Mouse (Mus musculus): Measurements from ENCODE around the gene Phactr2. TPM values are rescaled to one million over a fixed set of nuclear protein-coding genes. Genes with fewer than 3 reads are reported as not detected.

Gene Phactr2
- polyA plus RNA-seq, 1 experiment from 2014 or later = 18.8 TPM

DNA sequence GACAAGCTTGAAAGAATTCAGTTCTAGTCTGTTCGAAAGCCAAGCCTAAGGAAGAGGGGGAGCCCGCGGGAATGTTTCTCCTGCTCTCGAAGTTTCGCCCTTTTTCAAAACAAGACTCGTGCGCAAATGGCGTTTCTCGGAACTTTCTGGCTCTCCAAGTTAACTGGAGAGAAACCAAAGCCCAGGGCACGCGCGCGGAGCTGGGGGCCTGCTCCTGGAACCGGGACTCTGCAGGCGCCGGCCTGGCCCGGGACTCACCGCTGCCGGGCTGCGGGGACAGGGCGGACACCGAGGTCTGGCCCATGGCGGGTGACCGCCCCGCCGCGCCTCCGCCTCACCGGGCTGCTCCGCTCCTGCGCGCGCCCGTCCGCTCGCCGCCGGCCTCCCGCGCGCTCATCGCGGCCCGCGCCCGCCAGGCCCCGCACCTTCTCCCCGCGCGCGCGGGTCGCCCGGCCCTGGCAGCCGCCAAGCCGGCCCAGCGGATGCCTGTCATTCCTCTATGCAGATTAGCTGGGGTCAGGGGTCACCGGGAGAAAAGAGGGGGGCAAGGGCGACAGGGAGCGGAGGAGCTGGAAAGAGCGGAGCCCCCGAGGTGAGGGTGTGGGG is 150.3 kb downstream of the Phactr2 start:
- Histone ChIP-seq H3K4me1 (ENCODE audit: control insufficient read depth, insufficient read depth, low read length) (peaks cover 3% of the 10 kb centered on the region; the same call in 1 of the 2 replicates), H3K36me3 (ENCODE audit: control insufficient read depth, insufficient read depth, low read length) (no peaks in the 10 kb centered on the region), H3K27me3 (ENCODE audit: control insufficient read depth, insufficient read depth, low read length) (no peaks in the 10 kb centered on the region), H3K9me3 (ENCODE audit: control insufficient read depth, low read length) (no peaks in the 10 kb centered on the region), H3K27ac (ENCODE audit: low read depth, low read length) (peak overlapping the region; percentile 80), H3K4me3 (ENCODE audit: low read depth, low read length) (peak overlapping the region; percentile 52), H3K4me2 (ENCODE audit: low read depth) (peak overlapping the region; percentile 58), H3K9ac (ENCODE audit: low read length) (peak overlapping the region; percentile 76)
- DNase-seq (ENCODE audit: low spot score) (peak; percentile 81), ATAC-seq (ENCODE audit: insufficient read depth, low FRiP score, low TSS enrichment) (peak; percentile 89)
- under 1% methylated on average over 48 of the region's 62 CpGs for WGBS

DNA sequence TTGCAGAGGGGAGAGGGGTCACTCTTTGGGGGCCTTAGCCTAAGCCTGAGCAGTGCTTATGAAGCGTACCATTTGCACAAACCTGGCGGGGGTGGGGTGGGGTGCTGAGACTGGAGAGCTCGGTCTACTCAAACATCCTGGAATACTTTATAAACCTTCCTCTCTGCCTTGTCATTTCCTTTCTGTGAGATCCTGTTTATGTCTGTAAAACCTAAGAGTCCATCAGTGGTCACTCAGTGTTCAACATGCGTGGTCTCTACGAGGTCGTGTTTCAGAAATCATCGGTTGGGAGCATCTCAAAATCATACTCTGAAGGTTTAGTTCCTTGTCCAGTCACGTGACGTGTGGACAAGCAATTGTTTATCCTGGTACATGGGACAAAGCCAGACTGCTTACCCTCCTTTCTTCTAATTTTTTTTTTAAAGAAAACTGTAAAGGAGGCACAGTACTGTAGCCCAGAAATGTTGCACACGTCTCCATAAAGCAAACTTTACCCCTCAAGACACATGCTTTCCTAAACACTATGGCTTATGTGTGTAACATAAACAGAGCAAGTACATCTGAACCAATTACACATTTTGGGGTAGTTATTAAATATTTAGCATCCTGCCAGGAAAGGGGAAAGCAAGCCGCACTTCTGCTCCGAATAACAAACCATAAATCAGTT is 150.9 kb downstream of the Phactr2 start:
- Histone ChIP-seq H3K4me3 (ENCODE audit: low read depth, low read length) (peak overlapping the region; percentile 52), H3K36me3 (ENCODE audit: control insufficient read depth, insufficient read depth, low read length) (no peaks in the 10 kb centered on the region), H3K9ac (ENCODE audit: low read length) (peak overlapping the region; percentile 76; the same call in 1 of the 2 replicates), H3K27me3 (ENCODE audit: control insufficient read depth, insufficient read depth, low read length) (no peaks in the 10 kb centered on the region), H3K4me1 (ENCODE audit: control insufficient read depth, insufficient read depth, low read length) (peaks cover 3% of the 10 kb centered on the region; the same call in 1 of the 2 replicates), H3K4me2 (ENCODE audit: low read depth) (peak overlapping the region; percentile 58), H3K27ac (ENCODE audit: low read depth, low read length) (peak overlapping the region; percentile 80; the same call in 1 of the 2 replicates), H3K9me3 (ENCODE audit: control insufficient read depth, low read length) (no peaks in the 10 kb centered on the region)
- DNase-seq (ENCODE audit: low spot score) = peak; percentile 32
- WGBS = 23% methylated on average over 12 of the region's 12 CpGs
- 0 out of 2 replicates have a peak, but pooled peaks have one; percentile 1 for ATAC-seq (ENCODE audit: insufficient read depth, low FRiP score, low TSS enrichment)

DNA sequence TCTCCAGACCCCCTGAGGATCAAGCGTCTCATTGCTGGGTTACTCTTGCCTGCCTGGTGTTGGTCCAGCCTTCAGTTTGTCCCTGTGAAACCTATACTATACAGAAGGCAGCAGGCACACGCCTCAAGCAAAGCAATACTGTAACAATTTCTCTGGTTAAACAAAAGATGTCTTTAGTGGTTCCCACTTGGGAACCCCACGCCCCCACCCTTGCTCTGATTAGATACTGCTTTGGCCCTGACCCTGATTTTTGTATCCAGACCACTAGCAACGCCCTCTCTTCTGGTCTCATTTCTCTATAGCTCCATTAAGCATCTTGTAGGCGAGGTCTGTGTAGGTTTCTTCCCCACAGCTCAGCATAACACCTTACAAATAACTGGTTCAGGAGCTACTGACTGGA is 159.2 kb downstream of the Phactr2 start:
- no peak for ATAC-seq (ENCODE audit: insufficient read depth, low FRiP score, low TSS enrichment)
- Histone ChIP-seq H3K4me3 (ENCODE audit: low read depth, low read length) (no peak overlapping the region), H3K9ac (ENCODE audit: low read length) (no peak overlapping the region), H3K36me3 (ENCODE audit: control insufficient read depth, insufficient read depth, low read length) (no peaks in the 10 kb centered on the region), H3K4me2 (ENCODE audit: low read depth) (no peak overlapping the region), H3K27me3 (ENCODE audit: control insufficient read depth, insufficient read depth, low read length) (no peaks in the 10 kb centered on the region), H3K9me3 (ENCODE audit: control insufficient read depth, low read length) (no peaks in the 10 kb centered on the region), H3K4me1 (ENCODE audit: control insufficient read depth, insufficient read depth, low read length) (peaks cover 5% of the 10 kb centered on the region; the same call in 1 of the 2 replicates), H3K27ac (ENCODE audit: low read depth, low read length) (no peak overlapping the region)
- WGBS = 81% methylated on average over 5 of the region's 5 CpGs
- DNase-seq (ENCODE audit: low spot score) = no peak

DNA sequence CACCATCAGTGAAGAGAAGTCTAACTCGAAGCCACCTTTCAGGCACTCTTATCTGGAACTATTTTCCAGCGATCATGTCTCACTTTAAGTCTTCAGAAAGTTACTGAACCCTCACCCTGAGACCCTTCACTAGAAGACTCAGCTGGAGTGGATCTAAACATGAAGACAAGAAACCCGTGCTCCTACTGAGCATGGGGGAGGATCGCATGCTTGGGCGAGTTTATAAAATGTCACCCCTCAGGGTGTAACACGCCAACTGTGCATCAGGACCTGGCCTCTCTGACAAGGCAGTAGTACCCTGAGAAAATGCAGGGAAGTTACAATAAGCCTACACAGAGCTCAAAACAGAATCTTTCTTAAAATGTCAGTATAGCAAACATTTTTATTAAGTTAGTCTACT is 161.6 kb downstream of the Phactr2 start:
- no peaks in the 10 kb centered on the region for H3K36me3 ChIP-seq (ENCODE audit: control insufficient read depth, insufficient read depth, low read length)
- no peak overlapping the region for H3K27ac ChIP-seq (ENCODE audit: low read depth, low read length)
- no peaks in the 10 kb centered on the region for H3K9me3 ChIP-seq (ENCODE audit: control insufficient read depth, low read length)
- H3K4me3 ChIP-seq (ENCODE audit: low read depth, low read length) = no peak overlapping the region
- no peak for ATAC-seq (ENCODE audit: insufficient read depth, low FRiP score, low TSS enrichment)
- H3K4me2 ChIP-seq (ENCODE audit: low read depth) = no peak overlapping the region
- DNase-seq (ENCODE audit: low spot score) = no peak
- H3K9ac ChIP-seq (ENCODE audit: low read length) = no peak overlapping the region
- 63% methylated on average over 6 of the region's 6 CpGs for WGBS
- no peaks in the 10 kb centered on the region for H3K27me3 ChIP-seq (ENCODE audit: control insufficient read depth, insufficient read depth, low read length)
- H3K4me1 ChIP-seq (ENCODE audit: control insufficient read depth, insufficient read depth, low read length) = peaks cover 5% of the 10 kb centered on the region; the same call in 1 of the 2 replicates

DNA sequence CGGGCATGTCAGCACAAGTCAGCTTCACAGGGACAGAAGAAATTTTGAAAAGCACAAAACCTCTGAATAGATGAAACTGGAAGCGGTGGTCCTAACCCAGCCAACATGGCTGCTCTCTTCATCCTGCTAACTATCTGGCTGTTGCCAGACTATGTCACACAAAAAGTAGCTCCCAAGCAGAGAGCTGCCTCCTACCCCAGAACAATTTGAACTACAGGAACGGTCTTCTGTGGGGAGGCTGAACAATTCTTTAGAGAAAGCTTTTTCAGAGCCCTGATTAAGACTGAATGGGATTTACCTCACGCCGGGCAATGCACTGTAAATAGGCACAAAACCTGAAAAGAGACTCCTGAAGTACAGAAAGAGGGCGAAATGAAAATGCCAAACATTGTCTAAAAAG is 162.6 kb downstream of the Phactr2 start:
- Histone ChIP-seq H3K4me1 (ENCODE audit: control insufficient read depth, insufficient read depth, low read length) (peaks cover 5% of the 10 kb centered on the region; the same call in 1 of the 2 replicates), H3K9me3 (ENCODE audit: control insufficient read depth, low read length) (no peaks in the 10 kb centered on the region), H3K4me3 (ENCODE audit: low read depth, low read length) (no peak overlapping the region), H3K9ac (ENCODE audit: low read length) (no peak overlapping the region), H3K4me2 (ENCODE audit: low read depth) (no peak overlapping the region), H3K36me3 (ENCODE audit: control insufficient read depth, insufficient read depth, low read length) (no peaks in the 10 kb centered on the region), H3K27me3 (ENCODE audit: control insufficient read depth, insufficient read depth, low read length) (no peaks in the 10 kb centered on the region), H3K27ac (ENCODE audit: low read depth, low read length) (0 out of 2 replicates have a peak overlapping the region, but pooled peaks have one; percentile 29)
- ATAC-seq (ENCODE audit: insufficient read depth, low FRiP score, low TSS enrichment) = no peak
- WGBS = 71% methylated on average over 6 of the region's 6 CpGs
- DNase-seq (ENCODE audit: low spot score) = no peak

DNA sequence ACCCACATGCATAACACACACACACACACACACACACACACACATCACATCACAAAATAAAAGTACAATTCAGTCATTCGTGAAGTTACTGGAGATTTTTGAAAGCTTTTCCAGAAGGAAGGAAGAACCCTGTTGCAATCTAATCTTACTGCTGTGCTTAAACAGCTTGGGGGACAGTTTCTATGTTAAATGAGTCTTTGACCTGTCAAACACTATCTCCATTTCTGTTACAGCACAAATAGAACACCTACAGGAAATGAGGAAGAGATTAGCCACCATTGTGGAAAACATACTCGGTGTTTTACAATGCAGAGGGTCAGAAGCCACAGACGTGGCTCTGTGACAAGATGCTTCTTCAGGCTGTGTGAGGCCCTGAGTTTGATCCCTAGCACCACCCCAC is 164.1 kb downstream of the Phactr2 start:
- ATAC-seq (ENCODE audit: insufficient read depth, low FRiP score, low TSS enrichment) (no peak), DNase-seq (ENCODE audit: low spot score) (no peak)
- Histone ChIP-seq H3K27me3 (ENCODE audit: control insufficient read depth, insufficient read depth, low read length) (no peaks in the 10 kb centered on the region), H3K9ac (ENCODE audit: low read length) (no peak overlapping the region), H3K4me2 (ENCODE audit: low read depth) (no peak overlapping the region), H3K4me3 (ENCODE audit: low read depth, low read length) (no peak overlapping the region), H3K9me3 (ENCODE audit: control insufficient read depth, low read length) (no peaks in the 10 kb centered on the region), H3K36me3 (ENCODE audit: control insufficient read depth, insufficient read depth, low read length) (no peaks in the 10 kb centered on the region), H3K27ac (ENCODE audit: low read depth, low read length) (no peak overlapping the region), H3K4me1 (ENCODE audit: control insufficient read depth, insufficient read depth, low read length) (peaks cover 5% of the 10 kb centered on the region; the same call in 1 of the 2 replicates)
- WGBS = 73% methylated on average over 3 of the region's 3 CpGs

DNA sequence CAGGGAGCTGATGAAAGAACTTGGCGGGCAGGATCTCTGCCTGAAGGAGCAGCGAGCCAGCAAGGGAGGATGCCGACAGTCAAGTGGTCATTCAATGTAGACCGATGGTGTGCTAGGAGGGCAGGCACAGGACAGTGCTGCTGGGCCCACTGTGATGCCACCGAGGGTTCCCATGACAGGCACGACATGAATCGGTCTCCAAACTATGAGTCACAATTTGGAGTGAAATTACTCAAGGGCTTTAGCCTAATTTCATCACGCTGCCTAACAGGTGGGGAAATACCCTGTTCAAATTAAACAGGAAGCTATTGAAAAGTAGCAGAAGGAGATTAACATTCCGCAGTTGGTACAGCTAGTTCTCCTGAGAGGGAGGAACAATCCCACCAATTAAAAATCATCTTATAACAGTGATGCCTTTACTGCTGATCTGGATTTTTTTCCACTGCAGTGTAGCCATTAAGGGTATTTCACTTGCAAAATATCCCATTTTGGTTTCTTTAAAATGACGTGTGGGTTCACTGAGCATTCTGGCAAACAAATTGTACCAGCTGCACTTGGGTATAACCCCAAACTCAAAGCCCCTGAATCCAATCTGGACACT is 169.5 kb downstream of the Phactr2 start:
- H3K9me3 ChIP-seq (ENCODE audit: control insufficient read depth, low read length) = no peaks in the 10 kb centered on the region
- no peaks in the 10 kb centered on the region for H3K36me3 ChIP-seq (ENCODE audit: control insufficient read depth, insufficient read depth, low read length)
- WGBS = 87% methylated on average over 10 of the region's 10 CpGs
- H3K9ac ChIP-seq (ENCODE audit: low read length) = no peak overlapping the region
- no peak overlapping the region for H3K4me3 ChIP-seq (ENCODE audit: low read depth, low read length)
- ATAC-seq (ENCODE audit: insufficient read depth, low FRiP score, low TSS enrichment) (no peak), DNase-seq (ENCODE audit: low spot score) (no peak)
- no peak overlapping the region for H3K27ac ChIP-seq (ENCODE audit: low read depth, low read length)
- no peaks in the 10 kb centered on the region for H3K27me3 ChIP-seq (ENCODE audit: control insufficient read depth, insufficient read depth, low read length)
- no peaks in the 10 kb centered on the region for H3K4me1 ChIP-seq (ENCODE audit: control insufficient read depth, insufficient read depth, low read length)
- H3K4me2 ChIP-seq (ENCODE audit: low read depth) = no peak overlapping the region

DNA sequence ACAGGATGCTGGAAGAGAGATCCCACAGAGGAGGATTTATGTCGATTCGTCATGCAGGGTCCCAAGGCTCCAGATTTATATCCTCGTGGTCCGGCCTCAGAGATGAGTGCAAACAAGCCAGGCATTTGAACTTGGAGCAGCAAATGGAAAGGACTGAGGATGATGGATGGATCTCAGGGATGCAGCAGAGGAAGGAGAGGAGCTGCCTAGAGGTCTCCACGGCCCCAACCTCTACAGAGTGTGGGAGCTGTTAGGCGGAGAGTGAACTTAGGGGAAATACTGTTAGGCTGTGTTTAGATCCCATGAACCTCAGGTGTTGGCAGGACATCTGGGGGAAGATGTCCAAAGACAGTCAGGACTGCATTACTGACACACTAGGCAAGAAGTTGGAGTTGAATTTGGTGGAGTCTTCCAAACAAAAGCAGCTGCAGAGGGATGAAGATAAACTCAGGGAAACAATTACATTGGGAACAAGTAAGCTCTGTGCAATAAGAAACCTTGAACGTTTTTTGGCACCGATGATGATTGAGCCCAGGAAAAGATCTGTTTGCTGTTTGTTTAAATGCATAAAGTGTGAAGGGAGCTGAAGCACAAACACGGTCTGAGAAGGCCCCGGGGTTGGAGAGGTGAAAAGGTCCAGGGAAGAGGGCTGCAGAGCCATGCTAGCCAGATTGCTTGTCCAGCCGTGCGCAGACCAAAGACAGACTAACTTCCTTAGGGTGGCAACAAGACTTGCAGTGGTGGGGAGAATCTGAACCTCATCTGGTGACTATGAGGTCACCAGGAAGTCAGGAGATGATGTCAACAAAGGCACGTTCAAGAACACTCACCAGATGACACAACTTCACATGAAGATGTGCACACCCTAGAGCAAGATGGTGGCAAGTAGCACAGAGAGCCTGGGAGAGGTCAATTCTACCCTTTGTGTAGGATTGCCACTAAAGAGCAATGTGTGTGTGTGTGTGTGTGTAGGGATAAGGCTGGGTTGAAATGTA is 170.6 kb downstream of the Phactr2 start:
- WGBS = 71% methylated on average over 13 of the region's 13 CpGs

More for the DNA sequence above, 170.6 kb downstream of the Phactr2 start:
- Histone ChIP-seq H3K4me1 (ENCODE audit: control insufficient read depth, insufficient read depth, low read length) (no peaks in the 10 kb centered on the region), H3K9ac (ENCODE audit: low read length) (no peak overlapping the region), H3K4me2 (ENCODE audit: low read depth) (no peak overlapping the region), H3K4me3 (ENCODE audit: low read depth, low read length) (no peak overlapping the region), H3K27ac (ENCODE audit: low read depth, low read length) (no peak overlapping the region), H3K27me3 (ENCODE audit: control insufficient read depth, insufficient read depth, low read length) (no peaks in the 10 kb centered on the region), H3K36me3 (ENCODE audit: control insufficient read depth, insufficient read depth, low read length) (no peaks in the 10 kb centered on the region), H3K9me3 (ENCODE audit: control insufficient read depth, low read length) (no peaks in the 10 kb centered on the region)
- DNase-seq (ENCODE audit: low spot score) (no peak), ATAC-seq (ENCODE audit: insufficient read depth, low FRiP score, low TSS enrichment) (no peak)
